Comparison of ENCODE assay signal across 11 mouse cellular contexts in the genomic region with DNA sequence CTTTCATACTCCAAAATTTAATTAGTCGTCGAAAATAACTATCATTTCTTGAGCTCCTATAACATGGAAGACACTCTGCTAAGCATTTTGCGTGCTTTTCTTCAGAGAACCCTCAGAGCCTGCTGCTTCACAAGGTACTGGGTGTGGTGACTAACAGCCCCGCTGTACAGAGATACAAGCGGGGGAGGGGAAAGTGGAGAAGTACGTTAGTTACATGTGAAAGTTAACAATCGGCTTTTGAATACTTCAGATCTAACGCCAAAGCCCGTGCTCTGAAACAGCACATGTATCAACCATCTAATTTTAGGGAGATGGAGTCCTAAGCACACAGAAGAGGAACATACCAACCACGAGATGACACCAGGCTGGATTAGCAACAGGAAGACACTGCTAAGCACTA. TPM values are rescaled to one million over a fixed set of nuclear protein-coding genes. Genes with fewer than 3 reads are reported as not detected.
DNase-seq lines count a peak whose midpoint lies in the region; ATAC-seq and TF ChIP-seq lines count a peak whose summit lies in the region.
"Had no signal": no experiment of that assay in that cellular context is flagged by ENCODE, and none has a peak within 500 bp of the region (broad histone marks: within the 10 kb centered on the region; RNA-seq: fewer than 3 reads in every experiment).

No protein-coding gene starts in this region.

- H3K4me2 ChIP-seq in heart, embryonic 15.5 days = peak overlapping the region; percentile 50
- H3K4me2 ChIP-seq in liver, embryonic 14.5 days (ENCODE audit: low read depth) = peak overlapping the region; percentile 39
- H3K4me2 ChIP-seq: hindbrain, embryonic 15.5 days; limb, embryonic 15.5 days; neural tube, embryonic 13.5 days had no signal

- H3K9me3 ChIP-seq in heart, embryonic 15.5 days (replicated peaks) = no peaks in the 10 kb centered on the region
- H3K9me3 ChIP-seq in liver, embryonic 14.5 days (ENCODE audit: control insufficient read depth, low read length) = no peaks in the 10 kb centered on the region
- H3K9me3 ChIP-seq: hindbrain, embryonic 15.5 days; limb, embryonic 15.5 days; neural tube, embryonic 13.5 days had no signal

- no peaks in the 10 kb centered on the region for H3K27me3 ChIP-seq in heart, embryonic 15.5 days
- H3K27me3 ChIP-seq in liver, embryonic 14.5 days (ENCODE audit: control insufficient read depth, insufficient read depth, low read length) = no peaks in the 10 kb centered on the region
- H3K27me3 ChIP-seq: hindbrain, embryonic 15.5 days; limb, embryonic 15.5 days; neural tube, embryonic 13.5 days had no signal

- H3K9ac ChIP-seq in heart, embryonic 15.5 days = no peak overlapping the region
- 0 out of 2 replicates have a peak overlapping the region, but pooled peaks have one; percentile 15 for H3K9ac ChIP-seq in liver, embryonic 14.5 days (replicated peaks)
- H3K9ac ChIP-seq: hindbrain, embryonic 15.5 days; limb, embryonic 15.5 days; neural tube, embryonic 13.5 days had no signal

- DNase-seq in heart, adult 9 months (ENCODE audit: low spot score in 2 of 2) = no peak
- peak; percentile 60 for DNase-seq in ES-CJ7 (ENCODE audit: low read depth, low spot score)
- peak; percentile 22 for DNase-seq in c-Kit-positive CD71-negative TER-119-negative erythroid progenitor cells, embryonic 14.5 days (ENCODE audit: low read depth)
- peak; percentile 2 to 4 (median 3) for DNase-seq in liver, embryonic 14.5 days (ENCODE audit: low read depth in 3 of 3, low spot score in 3 of 3)
- DNase-seq: thymus, postnatal 25 days had no signal

- no peak for ATAC-seq in heart, embryonic 15.5 days (replicated peaks; ENCODE audit: insufficient number of reproducible peaks, insufficient read depth, low FRiP score, low read depth)
- ATAC-seq in liver, embryonic 14.5 days (ENCODE audit: insufficient read depth) = no peak
- no peak for ATAC-seq in frontal cortex, adult (ENCODE audit: low TSS enrichment)
- no peak for ATAC-seq in cerebellum, adult (ENCODE audit: insufficient number of reproducible peaks, low FRiP score, low TSS enrichment)

- no peak overlapping the region for H3K27ac ChIP-seq in heart, embryonic 15.5 days
- H3K27ac ChIP-seq in liver, embryonic 14.5 days = no peak overlapping the region
- H3K27ac ChIP-seq: hindbrain, embryonic 15.5 days; limb, embryonic 15.5 days; neural tube, embryonic 13.5 days had no signal

- 0 out of 2 replicates have a peak, but pooled peaks cover 2% of the 10 kb centered on the region for H3K4me1 ChIP-seq in heart, embryonic 15.5 days (replicated peaks)
- peaks cover 0 to 5% of the 10 kb centered on the region in 2 experiments; a peak in 2 of 4 replicates for H3K4me1 ChIP-seq in liver, embryonic 14.5 days (replicated peaks; ENCODE audit: control insufficient read depth in 2 of 2, insufficient read depth in 2 of 2, low read length in 1 of 2)
- H3K4me1 ChIP-seq: hindbrain, embryonic 15.5 days; limb, embryonic 15.5 days had no signal

- peak overlapping the region; percentile 22; the same call in 1 of the 2 replicates for H3K4me3 ChIP-seq in heart, embryonic 15.5 days
- peak overlapping the region; percentile 7 to 30; a peak in 3 of 4 replicates for H3K4me3 ChIP-seq in liver, embryonic 14.5 days (ENCODE audit: insufficient read depth in 1 of 2, low read depth in 2 of 2, low read length in 2 of 2)
- H3K4me3 ChIP-seq: hindbrain, embryonic 15.5 days; limb, embryonic 15.5 days; neural tube, embryonic 13.5 days had no signal

- TF ChIP-seq EP300 in liver, embryonic 14.5 days (IDR thresholded peaks at IDR 0.05; ENCODE audit: low read depth) = no peak

- WGBS in heart, embryonic 15.5 days = 33% methylated on average over 10 of the region's 10 CpGs
- 23% methylated on average over 10 of the region's 10 CpGs for WGBS in liver, embryonic 14.5 days (ENCODE audit: insufficient replicate concordance)

- TF ChIP-seq CTCF in liver, embryonic 14.5 days (IDR thresholded peaks at IDR 0.05; ENCODE audit: low read depth) = no peak

- no peaks in the 10 kb centered on the region for H3K36me3 ChIP-seq in heart, embryonic 15.5 days
- H3K36me3 ChIP-seq in liver, embryonic 14.5 days (replicated peaks; ENCODE audit: control insufficient read depth, insufficient read depth, low read depth) = no peaks in the 10 kb centered on the region
- H3K36me3 ChIP-seq: hindbrain, embryonic 15.5 days; limb, embryonic 15.5 days; neural tube, embryonic 13.5 days had no signal

RNA-seq across cellular contexts. Expression of a gene that starts 55.4 kb away (rescaled TPM):
- polyA plus RNA-seq in heart, embryonic 15.5 days (2015; fragmentation: Nextera tagmentation; extraction: Ambion mirVana) = 0.20 TPM in 1 of 2 replicates, not detected in the other
- 0.01 TPM in 1 of 2 replicates, not detected in the other for polyA plus RNA-seq in liver, embryonic 14.5 days (2012; rRNA removed)
- not detected in 2 replicates for polyA plus RNA-seq in liver, embryonic 14.5 days (2014; fragmentation: Nextera tagmentation; extraction: Ambion mirVana)

Comparison
In these comparisons a context has a peak if more than half of its experiments do, and no peak if none do; other contexts are left out.
1. DNase-seq: peak in ES-CJ7 (single experiment), c-Kit-positive CD71-negative TER-119-negative erythroid progenitor cells, embryonic 14.5 days (single experiment) and liver, embryonic 14.5 days (3 of 3); none in heart, adult 9 months (0 of 2).